Mouse (Mus musculus) induced T-regulatory cell, adult 2 months (primary cell): ENCODE measurements at regions not wholly inside any gene's neighbourhood (a gene's known extent, or its start where the extent isn't known, plus 50 kb on each side); places are given as distances from the start of the nearest gene placed in this dataset.
A peak's percentile ranks its signal among the peaks of the same experiment; 100 is the strongest.

ENCODE experiments used
- DNase-seq: peaks from one replicate; pipeline ENCODE4 v3.0.0-alpha.2; 2012; ENCODE audit warnings: low read depth

DNA sequence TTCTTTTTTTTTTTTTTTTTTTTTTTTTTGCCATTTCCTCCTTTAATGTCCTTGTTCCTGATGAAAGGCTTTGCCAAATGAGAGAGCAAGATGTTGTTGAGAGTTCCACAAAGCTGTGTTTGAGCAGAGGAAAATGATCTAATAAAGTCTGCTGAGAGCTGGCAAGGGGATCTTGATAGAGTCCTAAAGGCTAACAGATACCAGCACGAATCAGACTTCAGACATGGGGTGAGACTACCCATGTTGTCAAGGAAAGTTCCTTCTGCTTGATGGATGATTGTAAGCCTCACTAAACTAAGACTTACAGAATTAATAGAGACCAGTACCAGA lies 665.2 kb upstream of the Fam92a start:
- no peak for DNase-seq

DNA sequence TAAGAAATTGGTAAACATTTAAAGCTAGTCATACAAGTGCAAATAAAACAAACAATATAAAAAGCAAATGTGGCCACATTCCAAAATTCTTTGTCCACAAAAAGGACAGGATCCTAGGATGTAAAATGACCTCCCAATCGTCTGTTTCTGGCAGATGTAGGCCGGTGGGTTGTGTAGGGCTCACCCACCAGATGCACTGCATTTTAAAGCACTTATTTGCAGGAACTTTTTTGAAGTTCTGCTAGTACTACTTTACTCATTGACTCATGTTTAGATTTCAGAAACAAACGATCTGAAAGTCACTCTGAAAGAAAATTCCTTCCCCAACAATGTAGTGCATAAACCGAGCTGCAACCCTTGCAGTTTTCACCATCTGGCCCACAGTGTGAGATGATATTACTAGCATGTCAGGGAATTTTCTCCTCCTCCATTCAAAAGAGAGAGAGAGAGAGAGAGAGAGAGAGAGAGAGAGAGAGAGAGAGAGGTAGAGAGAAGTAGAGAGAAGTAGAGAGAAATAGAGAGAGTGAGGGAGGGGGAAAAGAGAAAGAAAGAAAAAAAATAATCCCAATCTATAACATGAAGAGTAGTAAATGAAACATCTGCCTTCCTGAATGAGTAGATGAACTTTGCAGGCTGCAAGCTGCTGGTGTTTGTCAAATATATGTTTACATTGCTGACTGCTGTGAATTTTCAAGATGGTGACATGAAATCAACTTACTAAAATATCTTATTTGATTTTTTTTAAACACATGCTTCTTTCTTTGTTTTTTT lies 664.7 kb upstream of the Fam92a start:
- no peak for DNase-seq

DNA sequence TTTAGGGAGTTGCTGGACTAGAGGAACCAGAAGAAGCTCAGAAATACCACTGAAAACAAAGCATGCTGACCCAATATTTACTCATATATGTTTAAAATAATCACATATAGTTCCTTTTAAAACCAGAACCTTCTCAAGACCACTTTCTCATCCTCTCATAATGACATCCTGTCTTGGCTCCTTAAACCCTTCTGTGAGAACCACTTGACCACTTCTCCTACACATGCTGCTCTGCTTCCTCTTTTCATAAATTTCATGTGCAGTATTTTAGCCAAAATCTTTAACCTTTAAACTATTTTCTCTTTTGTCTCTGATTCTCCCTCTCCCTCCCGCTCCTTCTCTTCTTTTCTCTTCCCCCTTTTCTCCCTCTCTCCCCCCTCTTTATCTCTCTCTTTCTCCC lies 654.6 kb upstream of the Fam92a start:
- DNase-seq = no peak

DNA sequence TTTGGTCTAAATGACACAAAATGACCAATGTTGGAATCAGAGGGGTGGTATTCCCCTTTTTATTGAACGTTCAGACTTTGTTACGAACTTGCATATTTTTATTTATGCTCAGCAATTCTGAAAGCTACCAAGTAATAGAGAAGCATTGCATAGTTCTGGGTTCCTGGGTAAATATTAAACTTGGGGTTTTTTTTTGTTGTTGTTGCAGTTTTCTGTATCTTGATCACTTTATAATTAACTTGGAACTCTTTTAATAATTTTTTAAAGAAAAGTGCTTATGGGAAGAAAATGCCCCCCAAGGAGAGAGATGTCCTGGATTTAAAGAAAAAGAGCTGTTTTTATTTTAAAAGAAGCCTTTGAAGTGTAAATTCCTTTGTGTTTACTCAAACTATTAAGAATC lies 642.4 kb upstream of the Fam92a start:
- no peak for DNase-seq

DNA sequence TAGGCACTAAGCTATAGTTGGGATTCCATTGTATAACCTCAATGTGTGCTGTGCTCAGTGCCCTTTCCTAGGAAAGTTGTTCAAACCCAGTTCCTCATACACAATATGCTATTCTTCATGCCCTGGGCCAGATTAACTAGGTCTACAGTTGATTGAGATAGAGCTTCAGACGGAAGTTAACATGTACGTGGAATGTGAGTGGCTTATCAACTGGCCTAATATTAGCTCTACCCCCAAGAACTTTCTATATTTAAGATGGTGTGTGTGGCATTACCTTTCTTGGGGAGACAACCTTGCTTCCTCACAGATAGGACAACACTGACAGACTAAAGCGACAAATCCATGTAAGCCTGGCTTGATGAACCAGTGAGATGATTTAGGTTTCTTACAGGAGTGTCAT lies 629.4 kb upstream of the Fam92a start:
- no peak for DNase-seq

DNA sequence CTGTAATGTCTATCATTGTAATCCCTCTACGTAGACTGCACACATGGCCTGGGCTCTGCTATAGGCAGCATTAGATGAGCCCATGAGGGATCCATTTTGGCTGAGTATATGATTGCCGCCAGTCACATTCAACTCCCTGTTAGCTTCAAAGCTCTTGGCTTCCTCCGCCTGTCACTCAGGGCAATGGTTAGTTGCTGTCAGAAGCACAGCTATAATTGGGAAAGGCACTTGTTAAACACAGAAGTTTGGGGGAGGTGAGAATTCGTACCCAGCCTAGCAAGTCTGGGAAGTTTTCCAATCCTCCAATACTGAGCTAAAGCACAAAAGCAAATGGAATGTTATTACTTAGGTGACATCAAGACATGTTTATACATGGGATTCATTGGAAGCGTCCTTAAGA lies 627.7 kb upstream of the Fam92a start:
- no peak for DNase-seq

DNA sequence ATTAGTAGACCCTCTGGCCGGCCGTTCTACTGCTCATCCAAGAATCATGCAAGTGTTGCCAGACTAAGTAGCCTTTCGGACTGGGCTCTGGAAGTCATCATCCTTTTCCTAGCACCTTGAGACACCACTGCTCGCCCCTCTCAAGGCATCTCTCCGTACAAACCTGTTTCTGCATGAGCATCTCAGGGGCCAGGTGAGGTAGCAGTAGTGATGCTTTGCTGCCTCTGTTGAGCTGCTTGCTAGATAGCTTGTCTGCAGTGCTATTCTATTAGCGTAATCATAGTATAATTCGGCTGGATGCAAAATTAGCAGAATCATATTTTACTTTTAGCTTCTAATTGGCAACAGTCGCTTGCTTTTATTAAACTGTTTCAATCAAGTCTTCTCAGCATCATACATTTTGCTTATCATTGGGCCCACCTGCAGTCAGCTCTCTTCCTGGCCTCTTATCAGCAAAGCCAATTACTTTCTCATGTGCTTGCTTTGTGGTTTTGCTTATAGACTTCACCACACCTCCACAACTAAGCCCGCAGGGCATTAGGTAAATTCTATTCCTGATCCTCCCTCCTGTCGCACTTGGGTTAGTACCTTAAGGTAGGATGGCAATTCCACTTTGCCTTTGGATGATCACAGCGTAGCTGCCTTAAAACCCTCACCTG lies 621.1 kb upstream of the Fam92a start:
- no peak for DNase-seq

DNA sequence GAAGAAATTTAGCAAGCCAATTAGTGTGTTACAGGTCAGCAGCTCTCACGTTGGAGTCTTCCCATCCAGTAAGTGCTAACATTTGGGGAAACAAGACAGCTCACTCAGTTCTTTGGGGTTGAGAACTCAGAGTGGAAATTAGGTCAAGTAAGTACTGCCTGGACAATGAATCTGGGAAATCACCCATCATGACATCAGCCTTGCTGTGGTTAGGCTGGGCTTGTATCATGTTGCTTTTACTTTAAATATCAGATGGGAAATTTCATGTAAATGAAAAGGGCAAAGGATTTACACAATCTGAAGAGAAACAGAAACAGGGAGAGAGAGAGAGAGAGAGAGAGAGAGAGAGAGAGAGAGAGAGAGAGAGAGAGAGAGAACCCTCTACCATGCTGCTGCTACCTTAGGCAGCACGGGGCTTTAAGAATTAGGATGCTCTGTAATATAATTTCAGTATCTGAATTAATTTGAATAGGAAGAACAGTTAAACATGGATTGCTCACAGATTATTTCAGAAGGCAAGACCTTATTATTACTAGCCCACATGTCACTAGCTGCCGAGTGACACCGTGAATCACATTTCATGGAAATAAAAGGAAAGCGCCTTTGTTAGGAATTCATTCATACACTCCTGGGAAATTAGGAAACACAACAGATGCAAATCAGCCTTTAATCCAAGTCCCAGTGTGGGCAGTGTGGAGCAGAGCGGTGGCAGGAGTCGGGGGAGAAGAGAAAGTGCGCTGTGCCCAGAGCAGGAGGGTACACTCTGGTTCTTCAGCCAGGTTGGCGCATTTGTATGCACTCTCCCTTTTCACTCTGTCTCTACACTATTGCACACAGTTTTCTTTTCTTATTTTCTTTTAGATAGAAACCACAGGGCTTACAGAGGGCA lies 620.2 kb upstream of the Fam92a start:
- no peak for DNase-seq

DNA sequence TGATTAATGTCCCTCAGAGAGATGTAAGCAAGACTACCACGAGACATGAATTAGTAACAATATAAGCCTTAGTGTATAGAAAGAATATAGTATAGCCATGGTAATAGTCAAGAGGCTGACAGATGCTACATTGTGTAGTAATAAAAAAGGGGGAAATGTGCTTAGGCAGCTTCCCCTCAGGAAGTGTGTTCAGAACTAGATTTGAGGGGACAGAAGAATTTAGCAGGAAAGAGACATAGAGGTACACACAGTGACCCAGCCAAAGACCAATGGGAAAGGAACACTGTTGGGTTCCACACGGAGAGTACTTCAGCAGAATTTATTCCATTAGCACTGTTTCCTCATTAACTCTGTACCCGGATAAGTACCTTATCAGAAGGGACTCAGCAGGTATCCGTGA lies 614.0 kb upstream of the Fam92a start:
- DNase-seq = no peak

DNA sequence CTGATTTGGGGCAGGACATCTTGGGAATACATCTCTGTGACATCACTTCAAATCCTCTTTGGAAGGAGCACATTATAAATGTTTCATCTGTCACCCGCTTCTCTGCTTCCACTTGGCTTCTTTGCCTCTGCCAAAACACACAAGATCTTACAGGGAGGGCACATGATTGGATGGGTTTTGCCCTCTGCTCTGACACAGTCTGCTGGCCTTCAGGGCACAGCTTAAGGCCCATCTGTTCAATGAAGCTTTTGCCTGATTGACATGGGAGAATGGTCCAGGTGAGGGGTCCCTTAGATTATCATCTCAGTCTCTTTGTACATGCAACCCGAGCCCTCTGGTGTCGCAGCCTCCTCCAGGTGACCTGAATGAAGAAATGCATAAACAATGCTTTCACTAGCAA lies 612.7 kb upstream of the Fam92a start:
- no peak for DNase-seq

DNA sequence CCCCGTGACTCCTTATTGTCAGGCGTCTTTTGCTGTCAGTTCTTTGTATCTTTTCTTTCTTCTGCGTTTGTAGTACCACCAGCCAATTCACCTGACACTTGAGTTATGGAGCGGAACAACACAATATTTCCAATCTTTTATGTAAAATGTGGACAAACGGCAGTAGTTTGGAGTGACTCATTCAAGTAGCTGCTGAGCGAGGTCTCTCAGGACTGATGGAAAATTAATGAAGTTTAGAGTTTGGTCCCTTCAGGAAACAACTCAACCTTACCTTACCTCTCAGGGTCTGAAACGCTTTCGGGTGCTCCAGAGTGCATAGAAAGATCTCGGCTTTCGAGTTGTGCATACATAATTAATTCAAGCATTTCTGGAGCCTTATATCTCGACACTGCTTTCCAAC lies 612.3 kb upstream of the Fam92a start:
- DNase-seq = no peak

DNA sequence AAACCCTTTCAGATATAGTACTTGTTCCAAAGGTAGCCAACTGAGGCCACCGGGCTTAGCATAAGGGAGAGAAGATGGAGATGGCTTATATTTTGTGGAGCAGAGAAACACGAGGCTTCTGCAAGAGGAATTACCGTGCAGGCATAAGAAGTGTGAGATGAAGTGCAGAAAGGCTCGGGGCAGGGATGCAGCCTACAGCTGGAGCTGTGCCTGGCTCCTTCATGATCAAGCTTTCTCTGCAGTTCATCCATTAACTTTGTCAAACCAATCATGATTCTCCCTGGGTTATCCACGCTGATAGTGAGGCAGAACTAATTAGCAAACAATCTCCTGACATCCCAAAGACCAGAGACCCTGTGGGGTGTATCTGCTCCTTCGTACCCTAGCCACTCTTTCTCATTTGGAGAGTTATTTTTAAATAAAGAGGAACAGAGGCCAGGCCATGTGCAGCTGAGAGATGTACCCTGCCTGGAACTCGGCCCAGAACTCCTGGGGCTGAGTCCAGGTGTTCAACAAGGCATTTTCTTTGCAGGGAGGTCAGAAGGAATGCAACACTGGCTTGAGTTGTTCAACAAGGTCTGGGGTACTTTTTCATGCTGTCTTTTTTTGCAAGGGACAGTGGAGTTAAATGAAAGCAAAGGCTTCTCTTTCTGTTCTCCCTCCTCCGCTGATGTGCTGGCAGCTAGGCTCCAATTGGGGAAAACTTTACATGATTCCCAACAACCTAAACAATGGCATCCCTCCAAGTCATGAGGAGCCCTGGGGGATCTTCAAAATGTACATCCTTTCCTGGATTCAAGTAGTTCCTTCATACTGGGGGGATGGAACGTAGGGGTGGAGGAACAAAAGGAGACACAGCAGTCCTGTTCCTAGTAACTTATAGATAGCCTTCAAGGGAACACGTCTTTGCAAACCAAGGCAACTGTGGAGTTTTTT lies 610.4 kb upstream of the Fam92a start:
- no peak for DNase-seq

DNA sequence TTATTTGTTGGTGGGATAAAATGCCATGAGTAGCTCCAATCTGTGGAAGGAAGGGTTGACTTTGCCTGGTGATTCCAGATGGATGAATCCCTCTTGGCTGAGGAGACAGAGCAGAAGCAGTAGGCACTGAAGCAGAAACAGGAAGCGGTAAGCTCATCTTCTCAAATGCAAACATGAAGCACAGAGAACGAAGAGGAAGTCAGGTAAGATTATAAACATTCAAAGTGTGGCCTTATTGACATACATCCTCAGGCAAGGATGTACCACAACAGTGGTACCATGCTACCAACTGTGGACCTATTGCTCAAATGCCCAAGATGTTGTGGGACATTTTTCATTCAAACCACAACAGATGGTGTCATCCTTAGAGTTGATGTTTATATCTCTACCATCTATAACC lies 608.4 kb upstream of the Fam92a start:
- no peak for DNase-seq

DNA sequence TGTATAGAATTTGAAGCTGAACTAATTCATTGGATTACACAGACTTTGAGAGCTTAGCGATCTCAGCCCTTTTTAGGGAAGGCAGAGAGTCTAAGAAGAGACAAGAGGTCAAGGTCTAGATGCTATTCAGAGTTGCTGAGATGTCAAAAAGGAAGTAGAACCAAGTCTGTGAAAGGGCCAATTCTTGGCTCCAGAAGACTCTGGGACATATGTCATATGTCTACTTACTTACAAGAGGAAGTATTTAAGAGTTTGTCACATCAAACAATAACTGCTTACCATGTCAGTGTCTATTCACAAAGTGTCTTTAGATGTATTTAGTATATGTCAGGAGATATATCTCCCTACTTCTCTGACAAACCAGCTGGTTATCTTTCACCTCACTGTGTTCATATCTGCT lies 607.4 kb upstream of the Fam92a start:
- no peak for DNase-seq

DNA sequence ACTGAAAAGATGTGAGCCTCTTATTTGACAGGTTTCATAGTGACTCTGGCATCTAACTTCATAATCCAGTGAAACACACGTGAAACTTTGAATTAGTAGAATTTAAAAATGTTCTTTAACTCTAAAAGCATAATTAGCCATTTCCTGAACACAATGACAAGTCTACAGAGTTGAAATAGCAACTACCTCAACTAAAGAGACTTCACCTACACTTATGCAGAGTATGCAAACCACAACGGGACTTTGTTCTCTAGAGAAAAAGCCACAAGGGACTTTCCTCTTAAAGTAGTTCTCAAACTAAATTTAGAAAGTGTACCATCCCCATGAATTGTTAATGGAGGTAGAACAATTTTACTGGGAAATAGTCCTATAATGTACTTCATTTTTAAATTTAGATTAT lies 606.3 kb upstream of the Fam92a start:
- peak; percentile 20 for DNase-seq

DNA sequence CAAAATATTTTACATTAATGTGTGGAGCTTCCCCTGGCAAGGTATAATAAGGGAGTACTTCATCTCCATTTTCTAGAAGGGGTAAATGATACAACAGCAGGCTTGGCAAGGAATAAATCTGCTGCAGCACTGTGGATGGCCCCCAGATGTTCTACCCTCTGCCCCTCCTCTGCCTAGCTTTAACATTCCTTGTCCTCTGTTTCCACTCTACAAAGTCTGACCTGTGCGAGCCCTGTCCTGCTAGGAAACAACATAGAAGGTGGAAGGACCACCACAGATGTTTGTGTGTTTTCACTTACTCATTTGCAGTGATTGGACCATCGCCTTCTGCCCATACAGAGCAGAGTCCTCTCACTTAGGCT lies 604.4 kb upstream of the Fam92a start:
- DNase-seq = no peak

DNA sequence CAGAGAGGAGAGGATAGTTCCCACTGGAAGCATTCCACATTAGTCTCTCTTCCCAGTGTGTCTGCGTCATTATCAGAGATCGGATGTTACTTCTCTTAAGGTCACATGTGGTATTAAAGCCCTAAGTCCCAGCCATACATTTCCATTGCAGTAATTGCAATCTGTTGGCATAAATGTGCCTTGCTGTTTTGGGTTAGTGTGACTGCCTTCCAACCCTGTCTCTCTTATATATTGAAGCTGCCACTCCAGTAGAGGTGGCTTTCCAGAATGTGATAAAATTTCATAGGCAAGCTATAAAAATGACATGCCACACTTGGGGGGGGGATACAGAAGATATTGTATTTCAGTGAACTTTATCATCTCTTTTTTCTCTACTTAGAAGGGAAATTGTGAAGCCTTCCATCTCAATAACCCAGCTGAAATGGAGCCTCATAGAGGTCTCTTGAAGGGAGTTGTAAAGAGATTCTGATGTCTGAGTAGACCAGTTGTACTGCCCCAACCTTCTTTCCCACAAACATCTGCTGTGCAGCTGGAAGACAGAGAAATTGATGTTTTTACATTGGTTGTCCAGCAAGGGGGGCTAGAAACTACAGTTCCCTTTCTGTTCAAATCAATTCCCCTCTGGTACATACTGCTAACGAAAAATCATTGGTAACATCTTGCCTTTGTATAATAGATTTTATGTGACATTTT lies 603.9 kb upstream of the Fam92a start:
- DNase-seq = no peak

DNA sequence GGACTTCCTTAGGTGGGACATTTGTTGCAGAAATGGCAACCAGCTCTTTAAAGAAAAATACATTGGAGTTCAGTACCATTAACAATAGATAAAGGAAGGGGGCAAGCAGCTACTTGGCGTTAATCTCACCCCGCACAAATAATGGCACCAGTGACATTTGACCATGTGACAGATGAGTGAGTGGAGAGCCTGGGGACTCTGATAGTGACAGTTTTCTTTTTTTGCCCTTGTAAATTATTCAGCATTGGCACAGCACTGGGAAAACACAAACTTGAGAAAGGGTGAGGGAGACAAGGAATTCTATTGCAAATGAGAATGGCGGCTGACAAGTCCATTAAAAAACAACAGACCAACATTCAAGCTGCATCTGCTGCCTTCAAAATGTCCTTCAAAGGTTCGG lies 603.3 kb upstream of the Fam92a start:
- DNase-seq = no peak

DNA sequence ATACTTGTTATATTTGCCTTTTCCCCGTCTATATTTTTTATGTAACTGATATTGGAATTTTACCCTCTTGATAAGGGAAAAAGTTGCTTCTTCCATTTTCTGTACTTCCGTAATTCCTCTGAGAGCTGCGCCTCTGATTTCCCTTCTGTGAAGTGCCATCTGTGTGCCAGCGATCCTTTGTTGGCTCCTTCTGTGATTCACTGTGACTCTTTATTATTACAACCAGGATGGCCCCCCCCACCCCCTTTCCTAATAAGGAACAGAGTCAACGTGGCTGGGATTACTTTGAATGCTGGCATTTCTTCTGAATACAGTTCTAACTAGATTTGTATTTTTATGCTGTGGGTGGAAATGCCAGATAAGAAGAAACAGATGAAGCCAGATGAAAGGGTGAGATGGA lies 602.9 kb upstream of the Fam92a start:
- no peak for DNase-seq

DNA sequence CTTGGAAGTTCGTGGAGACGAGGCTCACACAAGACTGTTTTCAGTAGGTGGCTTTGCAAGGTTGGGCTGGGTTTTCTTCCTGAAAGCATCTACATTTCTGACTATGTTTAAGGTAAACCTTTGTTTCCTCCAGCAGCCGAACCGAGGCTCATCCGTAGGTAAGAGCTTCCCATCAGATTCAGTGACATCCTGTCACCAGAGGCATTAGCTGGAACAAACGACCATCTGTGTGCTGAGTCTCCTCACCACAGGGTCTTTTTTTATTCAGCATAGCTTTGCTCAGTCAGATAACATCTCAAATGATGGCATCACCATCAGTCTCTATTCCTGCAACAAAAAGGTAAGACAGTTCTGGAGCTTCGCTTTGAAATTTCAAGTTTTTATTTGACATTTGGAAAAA lies 601.4 kb upstream of the Fam92a start:
- DNase-seq = no peak

DNA sequence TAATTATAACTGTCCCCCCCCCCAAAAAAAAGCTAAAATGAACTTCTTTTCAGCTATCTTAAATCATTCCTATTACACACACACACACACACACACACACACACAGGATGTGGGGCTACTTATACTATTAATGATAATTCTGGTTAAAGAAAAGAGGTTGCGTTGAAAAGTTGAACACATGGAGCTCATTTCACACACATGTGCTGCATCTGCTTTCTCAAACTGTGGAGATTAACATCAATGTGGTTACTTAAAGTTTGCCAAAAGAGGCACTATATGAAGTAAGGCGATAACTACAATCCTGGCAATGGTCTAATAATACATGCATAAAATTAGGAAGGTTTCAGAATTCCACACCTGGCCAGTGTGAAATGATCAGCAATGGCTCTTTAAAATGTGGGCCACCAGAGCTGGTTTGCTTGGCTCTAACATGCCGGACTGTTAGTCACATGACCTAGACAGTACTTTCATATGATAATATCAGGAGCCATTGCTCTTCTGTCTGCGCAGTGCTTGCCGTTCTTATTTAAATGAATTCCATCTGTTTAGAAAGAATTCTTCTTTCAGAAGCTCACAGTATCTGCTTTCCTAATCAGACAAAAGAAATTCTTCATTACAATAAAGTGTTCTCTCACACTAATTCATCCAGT lies 598.4 kb upstream of the Fam92a start:
- no peak for DNase-seq
